Mouse (Mus musculus) midbrain, postnatal 0 days (tissue): ENCODE data around the gene Il12a. TPM values are rescaled to one million over a fixed set of nuclear protein-coding genes. Genes with fewer than 3 reads are reported as not detected.

Experiments used
- ATAC-seq: fragments of 200-750 bp; cut with Nextera tagmentation; 2 replicates; pipeline ENCODE4 v1.8.0; 2017; ENCODE audit warnings: moderate number of reproducible peaks, mild to moderate bottlenecking, moderate TSS enrichment, moderate library complexity; ENCODE audit not compliant: low FRiP score
- DNase-seq: peaks from one replicate; pipeline ENCODE4 v3.0.0-alpha.2; 2015; ENCODE audit warnings: low spot score
- H3K27ac ChIP-seq: fragments of 300-500 bp; sonication (generic); 2 replicates; pipeline ENCODE4 v1.5.1; 2014; ENCODE audit warnings: low read depth, mild to moderate bottlenecking, low read length, mixed read lengths
- H3K27me3 ChIP-seq: fragments of 300-500 bp; sonication (generic); 2 replicates; pipeline ENCODE4 v1.6.1; 2014; ENCODE audit warnings: low read length, control low read depth, mixed read lengths; ENCODE audit not compliant: insufficient read depth
- H3K36me3 ChIP-seq: fragments of 300-500 bp; sonication (generic); 2 replicates; pipeline ENCODE4 v1.6.1; 2014; ENCODE audit warnings: low read length, control low read depth, mixed read lengths; ENCODE audit not compliant: insufficient read depth
- H3K4me1 ChIP-seq: fragments of 300-500 bp; sonication (generic); 2 replicates; pipeline ENCODE4 v1.6.1; 2014; ENCODE audit warnings: mild to moderate bottlenecking, control low read depth, antibody characterized with exemption, low read length, mixed read lengths; ENCODE audit not compliant: insufficient read depth
- H3K4me2 ChIP-seq: fragments of 300-500 bp; sonication (generic); 2 replicates; pipeline ENCODE4 v1.6.1; 2014; ENCODE audit warnings: low read depth, mild to moderate bottlenecking, low read length, mixed read lengths; ENCODE audit not compliant: poor library complexity, severe bottlenecking
- H3K4me3 ChIP-seq: fragments of 300-500 bp; sonication (generic); 2 replicates; pipeline ENCODE4 v1.5.1; 2014; ENCODE audit warnings: low read depth, mild to moderate bottlenecking, low read length, moderate library complexity
- H3K9ac ChIP-seq: fragments of 300-500 bp; sonication (generic); replicated peaks from 2 replicates; pipeline ENCODE4 v1.6.1; 2014; ENCODE audit warnings: mild to moderate bottlenecking, low read length, moderate library complexity, mixed read lengths; ENCODE audit not compliant: poor library complexity, severe bottlenecking
- H3K9me3 ChIP-seq: fragments of 300-500 bp; sonication (generic); 2 replicates; pipeline ENCODE4 v1.6.1; 2016; ENCODE audit warnings: low read length, control low read depth
- CTCF ChIP-seq: IDR thresholded peaks from 2 replicates; pipeline ENCODE4 v1.5.1; 2016; ENCODE audit warnings: antibody characterized with exemption, mild to moderate bottlenecking
- WGBS: fragments of 180-500 bp; shearing (Covaris S2); extraction: QIAGEN DNeasy Blood & Tissue Kit; methylation state at CpG from one replicate; pipeline ENCODE4 v1.1.7; 2014; 5-methylcytosine and 5-hydroxymethylcytosine counted together
- polyA plus RNA-seq: library from polyadenylated mRNA; unstranded; fragments of >200 nt; fragmentation: Nextera tagmentation; extraction: Ambion mirVana; gene quantifications from 2 replicates; pipeline ENCODE4 v1.2.1, GENCODE M21; 2015
- total RNA-seq: library from RNA; depleted of rRNA; stranded (reverse); fragments of >200 nt; gene quantifications from 2 replicates; pipeline ENCODE4 v1.2.3, GENCODE M21; 2014

The Il12a gene
- total and polyA plus RNA-seq, 2 experiments from 2014 or later = not detected

DNA sequence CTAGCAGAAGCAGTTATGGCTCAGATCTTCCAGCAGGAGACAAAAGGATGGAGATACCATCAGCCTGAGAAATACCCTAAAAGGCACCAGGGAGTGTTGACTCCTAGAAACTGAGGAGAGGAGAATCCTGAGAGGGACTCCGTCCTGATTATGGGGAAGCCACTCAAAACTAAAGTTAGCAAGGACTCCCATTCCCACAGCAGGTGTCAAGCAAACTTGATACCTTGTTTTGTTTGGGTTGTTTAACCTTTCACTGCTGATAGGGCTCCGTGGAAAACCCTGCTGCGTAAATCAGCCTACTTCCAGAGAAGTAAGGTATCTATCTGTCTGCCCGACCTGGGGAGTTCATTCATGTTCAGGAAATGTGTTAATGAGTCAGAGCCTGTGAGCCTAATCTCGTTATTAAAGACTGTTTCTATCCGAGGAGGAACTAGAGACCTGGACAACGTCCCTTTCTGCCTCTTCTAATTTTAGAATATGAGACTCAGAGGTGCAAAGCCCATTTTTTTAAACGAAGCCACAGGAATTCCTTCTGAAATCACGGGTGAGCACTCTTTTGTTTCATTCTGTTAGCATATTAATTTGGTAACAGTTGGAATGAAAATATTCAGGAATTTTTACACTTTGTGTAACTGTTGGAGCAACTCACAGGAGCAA, 32.7 kb upstream of the Il12a start:
- H3K27ac ChIP-seq = no peak overlapping the region
- no peak for ATAC-seq
- no peak for DNase-seq
- H3K4me3 ChIP-seq = no peak overlapping the region
- WGBS = 43% methylated on average over 9 of the region's 9 CpGs
- H3K4me1 ChIP-seq = no peaks in the 10 kb centered on the region
- no peaks in the 10 kb centered on the region for H3K36me3 ChIP-seq
- TF ChIP-seq CTCF = no peak
- H3K9me3 ChIP-seq = no peaks in the 10 kb centered on the region
- no peak overlapping the region for H3K9ac ChIP-seq
- no peak overlapping the region for H3K4me2 ChIP-seq
- no peaks in the 10 kb centered on the region for H3K27me3 ChIP-seq

DNA sequence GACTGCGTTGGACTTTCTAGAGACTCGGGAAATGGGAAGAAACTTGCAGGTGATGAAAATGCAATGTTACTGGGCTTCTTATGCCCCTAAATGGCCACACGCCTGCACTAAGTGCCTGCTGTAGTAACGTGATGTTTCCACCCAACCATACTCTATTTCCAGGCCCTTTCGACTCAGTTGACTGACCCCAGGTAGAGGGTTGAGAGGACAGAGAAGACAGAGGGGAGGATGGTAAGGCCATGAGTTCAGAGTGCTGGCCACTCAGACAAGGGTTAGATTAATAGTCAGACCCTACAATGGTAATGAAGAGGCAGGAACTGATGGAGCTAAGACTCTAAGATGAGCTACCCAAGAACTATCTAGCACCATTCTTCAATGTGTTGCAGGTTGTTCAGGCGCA, 30.4 kb upstream of the Il12a start:
- 94% methylated on average over 6 of the region's 6 CpGs for WGBS
- H3K4me1 ChIP-seq = no peaks in the 10 kb centered on the region
- no peak for TF ChIP-seq CTCF
- no peak overlapping the region for H3K9ac ChIP-seq
- no peaks in the 10 kb centered on the region for H3K9me3 ChIP-seq
- DNase-seq (no peak), ATAC-seq (no peak)
- no peak overlapping the region for H3K4me3 ChIP-seq
- no peaks in the 10 kb centered on the region for H3K27me3 ChIP-seq
- no peak overlapping the region for H3K4me2 ChIP-seq
- H3K27ac ChIP-seq = no peak overlapping the region
- no peaks in the 10 kb centered on the region for H3K36me3 ChIP-seq

DNA sequence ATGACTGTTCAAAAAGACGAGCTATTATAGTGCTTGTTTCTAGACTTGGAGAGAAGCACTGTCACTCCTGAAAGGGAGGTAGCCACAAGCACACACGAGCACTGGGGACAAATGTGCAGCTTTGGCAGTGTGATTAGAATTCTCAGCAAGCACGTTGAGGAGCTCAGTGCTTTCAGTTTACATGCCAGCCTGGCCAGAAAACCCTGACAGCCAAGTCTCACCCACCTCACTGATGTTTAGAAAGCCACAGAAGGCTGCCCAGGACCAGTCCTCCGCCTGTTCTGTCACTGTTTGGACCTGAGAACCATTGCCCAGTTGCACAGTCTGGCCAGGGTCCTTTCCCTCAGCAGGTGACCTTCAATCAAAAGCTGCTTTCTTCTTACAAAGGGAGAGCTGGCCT, 29.9 kb upstream of the Il12a start:
- H3K4me1 ChIP-seq = no peaks in the 10 kb centered on the region
- no peak overlapping the region for H3K4me2 ChIP-seq
- H3K4me3 ChIP-seq = no peak overlapping the region
- no peak overlapping the region for H3K9ac ChIP-seq
- DNase-seq (peak; percentile 51), ATAC-seq (peak; percentile 44; the same call in 1 of the 2 replicates)
- TF ChIP-seq CTCF = no peak
- no peak overlapping the region; the same call in 1 of the 2 replicates for H3K27ac ChIP-seq
- no peaks in the 10 kb centered on the region for H3K36me3 ChIP-seq
- 63% methylated on average over 4 of the region's 4 CpGs for WGBS
- H3K9me3 ChIP-seq = no peaks in the 10 kb centered on the region
- H3K27me3 ChIP-seq = no peaks in the 10 kb centered on the region

DNA sequence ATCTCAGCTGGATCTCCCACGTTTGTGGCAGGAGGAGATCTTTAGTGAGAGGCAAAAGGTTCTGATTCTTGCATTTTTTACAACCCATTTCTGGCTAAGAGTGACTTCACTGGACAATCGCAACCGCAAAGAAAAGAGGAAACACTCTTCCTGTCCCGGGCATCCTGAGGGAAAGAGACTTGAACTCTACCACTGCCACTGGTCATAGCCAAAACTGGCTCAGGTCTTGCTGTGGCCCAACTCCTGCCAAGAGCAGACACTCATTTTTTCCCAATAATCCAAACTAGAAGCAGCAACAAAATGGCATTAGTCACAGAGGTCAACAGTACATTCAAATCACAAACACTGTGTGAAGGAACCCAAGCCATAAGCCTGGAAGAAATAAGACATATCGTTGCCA, 28.1 kb upstream of the Il12a start:
- no peak for TF ChIP-seq CTCF
- no peaks in the 10 kb centered on the region for H3K27me3 ChIP-seq
- no peaks in the 10 kb centered on the region for H3K36me3 ChIP-seq
- H3K27ac ChIP-seq = no peak overlapping the region
- no peak overlapping the region for H3K4me3 ChIP-seq
- no peak overlapping the region for H3K9ac ChIP-seq
- no peaks in the 10 kb centered on the region for H3K4me1 ChIP-seq
- WGBS = 87% methylated on average over 5 of the region's 5 CpGs
- H3K4me2 ChIP-seq = no peak overlapping the region
- DNase-seq = no peak
- H3K9me3 ChIP-seq = no peaks in the 10 kb centered on the region
- ATAC-seq = no peak

DNA sequence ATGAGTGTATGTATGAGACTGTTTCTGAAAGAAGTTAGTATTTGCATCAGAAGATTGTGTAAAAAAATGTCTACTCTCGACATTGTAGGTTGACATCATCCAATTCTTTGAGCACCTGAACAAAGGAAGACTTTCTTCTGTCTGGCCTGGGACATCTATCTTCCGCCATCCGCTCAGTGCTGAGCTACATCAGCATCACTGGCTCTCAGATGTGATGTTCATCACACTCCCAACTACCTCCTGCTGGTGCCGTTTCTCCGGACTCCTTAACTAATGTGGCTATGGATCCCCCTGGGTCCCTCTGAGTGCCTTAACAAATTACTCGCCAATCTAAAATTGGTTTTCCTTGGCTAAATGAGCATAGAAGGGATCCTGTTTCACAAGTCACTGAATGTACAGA, 26.1 kb upstream of the Il12a start:
- Histone ChIP-seq H3K9me3 (no peaks in the 10 kb centered on the region), H3K27me3 (no peaks in the 10 kb centered on the region), H3K4me1 (no peaks in the 10 kb centered on the region), H3K36me3 (no peaks in the 10 kb centered on the region), H3K27ac (no peak overlapping the region), H3K4me3 (no peak overlapping the region), H3K9ac (no peak overlapping the region), H3K4me2 (no peak overlapping the region)
- TF ChIP-seq CTCF = no peak
- WGBS = 67% methylated on average over 6 of the region's 6 CpGs
- ATAC-seq (no peak), DNase-seq (no peak)

DNA sequence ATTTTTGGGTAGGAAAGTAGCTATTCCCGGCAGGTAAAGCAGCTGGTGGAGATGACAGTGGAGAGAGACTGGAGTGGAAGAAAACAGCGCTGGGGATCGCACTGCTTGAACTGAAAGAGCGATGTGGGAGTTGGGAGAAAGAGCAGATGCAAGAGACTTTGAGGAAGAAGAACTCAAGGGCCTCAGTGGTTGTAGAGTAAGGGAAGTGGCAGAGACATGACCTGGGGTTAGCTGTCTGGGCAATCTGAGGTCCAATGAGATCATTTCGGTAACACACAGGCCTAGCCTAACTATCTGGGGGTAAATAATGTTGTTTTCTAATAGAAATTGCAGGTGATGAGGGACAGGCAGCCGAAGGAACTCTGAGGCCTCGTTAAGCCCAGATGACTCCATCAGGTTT, 24.1 kb upstream of the Il12a start:
- no peaks in the 10 kb centered on the region for H3K4me1 ChIP-seq
- no peaks in the 10 kb centered on the region for H3K9me3 ChIP-seq
- H3K4me2 ChIP-seq = no peak overlapping the region
- H3K36me3 ChIP-seq = no peaks in the 10 kb centered on the region
- H3K27ac ChIP-seq = no peak overlapping the region
- no peak overlapping the region for H3K4me3 ChIP-seq
- no peak overlapping the region for H3K9ac ChIP-seq
- WGBS = 89% methylated on average over 7 of the region's 7 CpGs
- no peak for TF ChIP-seq CTCF
- H3K27me3 ChIP-seq = no peaks in the 10 kb centered on the region
- ATAC-seq = no peak
- no peak for DNase-seq
